Mouse (Mus musculus) heart, postnatal 14 days (tissue): ENCODE results near the gene Tmem17. TPM values are rescaled to one million over a fixed set of nuclear protein-coding genes. Genes with fewer than 3 reads are reported as not detected.

Experiments used
- DNase-seq, 2 experiments: peaks; one replicate each; pipeline ENCODE4 v3.0.0; 2021 to 2022
- intact Hi-C: fragments of 180-260 bp; cut with DNase I; formaldehyde crosslinking; loops from one replicate; pipeline ENCODE4 v1.15.1; 2025
- long read RNA-seq, 2 experiments: library from polyadenylated mRNA; stranded (forward); transcript quantifications; one replicate each; pipeline ENCODE4 v2.0.0; 2021
- total RNA-seq, 2 experiments: library from RNA; stranded (reverse); gene quantifications; 2 replicates each; pipeline ENCODE4 v1.2.3; 2021

Gene Tmem17
- 1 to 10 TPM; 1.5 to 1.9 TPM for total RNA-seq
- long read RNA-seq, experiment 1, partial matches to known transcripts: 0 of 3 reads
- long read RNA-seq, experiment 1, other reads (novel, unspliced or antisense): 0 of 3 reads
- long read RNA-seq, experiment 2, partial matches to known transcripts: 0 of 1 reads
- long read RNA-seq, experiment 2, other reads (novel, unspliced or antisense): 0 of 1 reads

DNA sequence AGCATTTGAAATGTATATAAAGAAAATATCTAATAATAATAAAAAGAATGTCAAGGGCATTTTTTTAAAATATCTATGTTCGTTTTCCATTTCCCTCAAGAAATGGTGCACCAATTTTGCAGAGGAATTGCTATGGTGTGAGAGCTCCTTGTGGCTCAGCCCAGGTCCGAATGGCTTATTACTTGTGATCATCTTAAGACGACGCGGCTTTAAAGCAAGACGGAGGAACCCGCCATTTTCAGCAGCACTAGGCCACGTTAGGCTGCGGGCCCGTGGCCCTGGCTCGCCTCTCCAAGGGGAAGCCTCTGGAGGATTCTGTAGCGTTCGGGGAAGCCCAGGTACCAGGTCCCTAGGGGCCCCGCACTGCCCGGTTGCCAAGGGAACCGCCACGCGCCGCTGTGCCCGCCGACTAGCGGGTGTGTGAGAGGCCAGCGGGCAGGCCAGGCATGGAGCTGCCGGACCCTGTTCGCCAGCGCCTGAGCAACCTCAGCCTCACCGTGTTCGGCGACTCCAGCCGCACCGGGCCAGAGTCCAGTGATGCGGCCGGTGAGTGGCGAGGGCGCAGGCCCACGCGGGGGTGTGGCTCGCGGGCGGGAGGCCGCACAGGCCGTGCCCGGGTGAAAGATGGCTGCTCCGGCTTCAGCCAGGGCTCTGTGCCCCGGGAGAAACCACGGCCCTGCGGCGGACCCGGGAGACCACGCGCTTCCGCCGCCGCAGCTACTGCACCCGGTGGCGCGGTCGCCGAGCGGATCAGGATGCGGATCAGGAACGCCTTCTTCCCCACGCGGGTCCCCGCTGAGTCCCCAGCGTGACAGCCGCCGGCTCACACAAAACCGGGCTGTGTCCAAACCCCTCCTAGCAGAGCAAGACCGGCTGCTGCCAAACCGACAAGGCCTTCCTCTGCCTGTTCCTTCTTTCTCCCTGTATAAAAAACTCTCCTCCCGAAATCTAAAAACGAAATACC is at the start of gene Tmem17:
TSS of gene Tmem17 (plus strand) at position 51 of the 964 bp plus-strand sequence.
- peak; percentile 95 for DNase-seq
- intact Hi-C loops: loop anchor here (5.0 to 10.0 kb wide), 4 partner anchors 105 to 472 kb away; partner anchors contain the start of genes Commd1 and Gm28048

DNA sequence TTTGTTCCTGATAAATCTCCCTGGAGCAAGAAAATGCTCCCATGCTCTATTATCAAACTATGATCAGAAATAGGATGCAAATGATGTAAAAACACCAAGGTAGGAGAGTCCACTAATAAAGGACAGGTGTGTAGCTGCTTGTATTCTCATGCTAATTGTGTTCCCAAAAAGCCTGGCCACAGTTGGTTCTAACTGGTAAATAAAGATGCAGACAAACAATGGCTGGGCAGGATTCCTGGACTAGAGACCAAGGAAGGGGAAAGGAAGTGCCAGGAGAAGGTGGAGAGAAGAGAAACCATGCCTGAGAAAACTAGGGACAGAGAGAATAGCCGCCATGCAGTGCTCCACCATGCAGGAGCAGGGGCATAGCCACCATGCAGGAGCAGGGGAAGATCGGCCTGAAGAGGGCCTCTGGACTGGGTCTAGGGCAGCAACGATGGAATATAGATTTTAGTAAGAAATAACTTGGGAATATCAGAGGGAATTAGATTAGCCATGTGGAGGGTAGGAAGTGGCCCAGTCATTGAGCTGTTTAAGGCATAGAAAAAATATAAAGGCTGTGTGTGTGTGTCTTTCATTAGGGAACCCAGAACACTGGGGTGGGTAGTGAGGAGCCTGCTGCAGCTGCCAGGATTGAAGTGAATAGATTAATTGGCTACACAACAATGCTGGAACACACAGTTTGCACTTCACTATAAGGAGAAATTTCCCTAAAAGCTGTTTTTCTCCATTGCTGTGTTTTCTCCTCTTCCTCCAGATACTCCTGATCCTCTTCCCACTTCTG is 31.9 kb upstream of the Tmem17 start:
- DNase-seq: no peak
- intact Hi-C loops: no loop called here

DNA sequence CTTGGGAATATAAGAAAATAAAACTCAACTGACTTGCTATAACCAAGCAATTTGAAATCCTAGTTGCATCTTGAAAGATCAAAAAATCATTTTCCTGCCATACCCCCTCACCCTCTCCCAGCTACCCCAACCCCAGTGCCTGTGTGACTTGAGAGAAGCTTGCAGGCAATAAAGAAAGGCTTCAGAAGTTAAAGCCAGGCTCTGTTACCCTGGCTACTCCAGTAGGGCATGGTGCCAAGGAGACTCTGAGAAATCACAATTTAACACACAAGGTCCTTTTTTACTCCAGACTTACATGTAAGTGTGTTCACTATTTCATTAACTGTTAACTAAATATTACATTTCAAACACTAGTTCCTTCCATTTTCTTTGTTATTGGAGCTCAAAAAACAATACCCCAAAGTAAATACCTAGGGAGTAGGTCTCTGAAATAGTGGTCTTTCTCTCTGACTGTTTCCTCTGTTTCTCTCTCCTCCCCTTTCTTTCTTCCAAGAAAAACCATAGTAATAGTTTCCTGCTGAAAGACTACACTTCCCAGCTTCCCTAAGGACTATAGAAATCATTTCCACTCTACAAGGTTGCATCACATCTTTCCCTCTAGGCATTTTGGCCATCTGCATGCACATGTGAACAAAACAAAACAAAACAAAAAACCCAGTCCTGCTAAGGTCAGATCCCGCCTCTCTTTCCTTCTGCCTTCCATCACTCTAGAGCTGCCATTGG is 30.1 kb upstream of the Tmem17 start:
- intact Hi-C loops: no loop called here
- DNase-seq: no peak

DNA sequence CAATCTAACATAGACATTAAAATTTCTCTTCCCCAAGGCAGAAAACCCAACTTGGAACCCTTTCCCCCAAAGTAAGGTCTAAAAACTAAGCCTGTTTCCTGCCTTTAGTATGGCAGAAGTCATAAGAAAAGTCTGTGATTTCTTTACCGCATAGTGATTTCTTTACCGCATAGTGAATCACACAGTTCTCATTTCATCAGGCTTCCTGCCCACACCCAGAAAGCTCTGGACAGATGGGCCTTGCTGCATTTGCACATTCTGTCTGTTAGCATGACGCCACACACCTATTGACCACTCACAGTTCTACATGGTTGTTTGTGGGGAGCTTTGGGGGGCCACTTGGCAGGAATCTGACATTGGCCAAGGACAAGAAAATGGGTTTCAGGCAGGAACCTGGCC is 29.5 kb upstream of the Tmem17 start:
- no peak for DNase-seq

DNA sequence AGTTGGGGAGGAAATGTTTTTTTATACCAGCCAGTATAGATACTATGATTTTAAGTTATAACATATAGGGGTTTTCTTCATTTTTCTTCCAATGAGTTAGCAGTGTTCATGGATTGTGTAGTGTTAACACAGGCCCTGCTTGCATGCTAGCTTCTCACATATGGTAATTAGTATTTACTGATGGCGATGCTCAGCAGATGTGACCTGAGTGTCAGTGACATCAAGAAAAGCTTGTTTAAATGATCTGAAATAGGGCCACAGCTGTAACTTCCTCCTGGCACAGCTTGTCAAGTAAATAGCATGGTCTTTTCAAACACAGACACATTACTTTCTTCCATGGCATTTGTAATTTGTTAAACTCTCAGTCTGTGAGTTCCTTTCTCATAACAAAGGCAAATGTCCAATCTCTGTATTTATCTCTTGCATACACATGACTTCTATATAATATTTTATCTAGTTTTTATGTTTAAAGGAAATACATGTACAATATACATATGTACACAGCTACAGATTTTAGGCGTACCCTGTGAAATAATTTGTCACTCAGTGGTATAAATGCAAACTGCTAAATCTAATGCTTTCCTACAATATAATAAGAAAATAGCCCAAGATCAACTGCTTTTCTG is 18.1 kb upstream of the Tmem17 start:
- intact Hi-C loops: no loop called here
- DNase-seq: no peak

More for the DNA sequence above, 29.5 kb upstream of the Tmem17 start:
- intact Hi-C loops: no loop called here

DNA sequence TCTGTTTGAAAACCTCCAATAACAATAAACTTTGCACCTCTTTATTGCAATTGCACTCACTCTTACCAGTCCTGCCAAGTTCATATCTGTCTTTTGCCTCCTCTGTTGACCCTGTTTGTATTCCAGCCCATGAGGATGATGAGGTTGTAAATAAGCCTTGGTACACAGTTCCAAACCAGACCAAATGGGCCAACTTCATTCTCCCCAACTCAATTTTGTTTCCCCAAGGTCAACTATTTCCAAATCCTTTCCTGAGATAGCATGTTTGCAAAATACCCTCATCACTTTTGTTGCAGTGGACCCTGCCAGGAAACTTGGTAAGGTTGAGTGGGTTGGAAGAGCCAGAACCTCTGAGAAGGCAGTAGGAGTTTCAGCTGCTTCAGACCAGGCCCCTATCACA is 16.9 kb upstream of the Tmem17 start:
- intact Hi-C loops: no loop called here
- no peak for DNase-seq

DNA sequence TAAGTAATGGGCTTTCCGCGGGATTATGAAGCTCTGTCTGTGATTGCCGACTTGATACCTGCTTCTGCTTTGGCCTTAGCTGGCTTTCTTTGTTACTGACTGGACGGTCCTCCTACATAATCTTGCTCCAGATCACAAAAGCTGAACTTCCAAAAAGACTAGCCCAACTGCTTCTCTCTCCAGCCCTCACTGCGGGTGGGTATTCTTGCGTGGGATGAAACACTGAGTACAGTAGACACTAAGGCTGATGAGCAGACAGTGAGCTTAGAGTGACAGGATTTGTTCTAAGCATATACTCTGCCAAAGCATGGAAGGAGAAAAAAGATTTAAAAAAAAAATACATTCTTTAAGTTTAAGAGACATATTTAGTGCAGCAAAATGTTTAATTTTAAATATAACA is 12.5 kb upstream of the Tmem17 start:
- intact Hi-C loops: no loop called here
- DNase-seq: no peak

DNA sequence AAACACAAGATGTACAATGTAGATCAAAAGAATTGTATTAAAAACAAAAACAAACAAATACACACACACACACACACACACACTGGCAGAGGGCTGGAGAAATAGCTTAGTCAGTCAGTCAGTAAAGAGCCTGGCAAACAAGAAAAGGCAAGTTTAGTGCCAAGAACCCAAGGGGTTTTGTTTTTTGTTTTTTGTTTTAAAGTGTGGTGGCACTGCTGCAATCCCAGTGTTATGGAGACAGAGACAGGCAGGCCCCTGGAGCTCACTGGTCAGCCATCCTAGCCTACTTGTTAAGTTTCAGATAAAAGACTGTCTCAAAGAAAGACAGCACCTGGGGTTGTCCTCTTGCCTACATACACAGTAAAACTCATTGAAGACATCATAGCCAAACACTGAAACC is 12.0 kb upstream of the Tmem17 start:
- no peak for DNase-seq
- intact Hi-C loops: no loop called here

DNA sequence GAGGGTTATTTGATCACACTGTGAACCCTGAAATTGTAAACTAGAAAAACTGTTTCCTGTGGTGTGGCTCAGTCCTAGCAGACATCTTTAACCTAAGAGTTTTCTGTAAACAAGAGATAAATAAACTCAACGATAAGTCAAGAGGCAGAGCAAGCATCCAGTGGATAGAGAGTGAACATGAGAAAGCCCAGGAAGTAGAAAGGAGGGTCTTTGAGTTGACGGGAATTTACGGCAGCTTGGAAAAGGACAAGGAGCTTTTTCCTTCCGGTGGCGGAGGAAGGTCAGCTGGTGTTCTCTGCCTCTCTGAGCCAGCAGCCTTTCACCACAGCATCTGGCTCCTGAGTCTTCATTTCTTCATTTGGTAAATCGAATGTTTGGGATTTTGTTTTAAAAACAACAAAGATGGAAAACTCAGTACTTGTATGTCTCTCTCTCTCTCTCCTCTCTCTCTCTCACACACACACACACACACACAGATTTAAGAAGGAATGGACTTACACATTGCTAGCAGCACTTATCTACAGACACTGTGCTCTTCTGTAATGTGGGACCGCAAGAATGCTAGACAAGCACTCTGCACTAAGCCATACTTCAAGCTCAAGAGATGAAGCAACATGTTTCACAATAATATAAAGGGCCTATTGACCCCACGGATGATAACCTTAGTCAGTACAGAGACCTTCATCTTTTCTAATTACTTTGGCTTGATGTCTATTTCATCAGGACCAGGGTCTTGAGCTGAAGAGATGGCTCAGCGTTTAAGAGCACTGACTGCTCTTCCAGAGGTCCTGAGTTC is 10.9 kb upstream of the Tmem17 start:
- no peak for DNase-seq

DNA sequence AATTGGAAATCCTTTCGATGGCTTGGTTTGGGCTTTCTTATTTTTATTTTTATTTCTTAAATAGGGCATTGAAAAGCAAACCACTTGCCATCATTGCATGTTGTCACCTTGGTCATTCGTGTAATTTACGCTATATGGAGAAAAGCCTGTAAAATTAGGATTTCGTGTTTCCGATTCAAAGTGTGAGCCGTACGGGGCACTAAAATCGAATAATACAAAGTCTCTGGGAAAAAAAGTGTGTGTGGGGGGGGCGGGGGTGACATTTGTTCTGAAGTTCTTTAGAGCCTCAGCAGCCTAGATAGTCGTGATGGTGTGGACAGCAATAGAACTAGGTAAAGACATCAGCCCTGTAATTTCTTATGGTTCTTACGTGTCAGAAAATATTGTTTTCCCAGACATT is 1.2 kb downstream of the Tmem17 start:
- DNase-seq: no peak
- intact Hi-C loops: loop anchor here (5.0 to 10.0 kb wide), 4 partner anchors 104 to 472 kb away; partner anchors contain the start of genes Commd1 and Gm28048

More for the DNA sequence above, 10.9 kb upstream of the Tmem17 start:
- intact Hi-C loops: no loop called here

DNA sequence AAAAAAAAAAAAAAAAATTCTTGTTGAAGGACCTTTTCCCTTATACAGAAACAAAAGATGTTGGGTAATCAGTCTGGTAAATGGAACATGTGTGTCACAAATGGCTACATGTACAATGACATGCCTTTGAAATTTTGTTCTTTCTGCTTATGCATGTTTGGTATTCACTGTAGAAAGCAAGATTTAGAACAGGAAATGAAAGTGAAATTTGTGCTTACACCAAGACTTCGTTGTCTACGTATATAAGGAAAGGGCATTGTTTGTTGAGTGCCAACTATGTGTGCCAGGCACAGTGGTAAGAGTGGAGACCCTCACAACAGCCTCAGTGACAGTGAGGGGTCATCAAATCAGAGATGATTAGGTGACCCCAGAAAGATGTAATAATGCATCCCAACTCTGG is 3.2 kb downstream of the Tmem17 start:
- intact Hi-C loops: loop anchor here (10.0 kb wide), 1 partner anchor 470 kb away; the partner anchor contains the start of genes Commd1 and Gm28048
- no peak for DNase-seq

DNA sequence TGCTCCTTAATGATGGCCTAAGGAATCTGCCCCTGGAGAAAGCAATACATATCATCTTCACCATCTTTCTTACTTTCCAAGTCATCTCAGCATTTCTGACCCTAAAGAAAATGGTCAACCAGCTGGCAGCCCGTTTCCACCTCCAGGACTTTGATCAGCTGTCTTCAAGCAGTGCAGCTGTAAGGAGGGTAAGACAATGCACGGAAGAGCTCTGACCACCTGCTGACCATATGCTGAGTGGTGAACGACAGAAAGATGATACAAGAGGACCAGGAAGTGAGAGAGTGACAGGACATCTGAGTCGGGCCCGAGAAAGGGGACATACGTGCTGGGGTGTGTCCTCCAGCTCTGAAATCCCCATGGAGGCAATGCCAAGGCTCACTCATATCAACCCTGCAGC is 6.6 kb downstream of the Tmem17 start:
- intact Hi-C loops: loop anchor here (10.0 kb wide), 1 partner anchor 466 kb away; the partner anchor contains the start of genes Commd1 and Gm28048
- no peak for DNase-seq

DNA sequence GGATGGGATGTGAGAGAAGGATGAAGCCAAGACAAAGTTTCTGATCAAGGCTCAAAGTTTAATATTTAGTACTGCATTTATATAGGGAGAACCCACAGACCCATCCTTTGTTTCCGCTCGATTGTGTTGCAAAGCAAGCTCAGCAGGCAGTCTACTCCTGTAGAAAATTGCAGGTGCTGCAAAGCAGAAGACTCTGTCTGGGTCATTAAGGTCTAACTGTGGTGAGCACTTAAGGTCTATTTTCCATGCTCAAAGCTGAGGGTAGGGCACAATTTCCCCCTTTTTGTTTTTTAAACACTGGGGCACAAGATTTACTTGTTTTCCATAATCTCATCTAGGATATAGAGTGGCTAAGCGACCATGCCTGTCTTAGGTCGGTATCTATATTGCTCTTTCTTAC is 8.4 kb downstream of the Tmem17 start:
- intact Hi-C loops: no loop called here
- DNase-seq: no peak

DNA sequence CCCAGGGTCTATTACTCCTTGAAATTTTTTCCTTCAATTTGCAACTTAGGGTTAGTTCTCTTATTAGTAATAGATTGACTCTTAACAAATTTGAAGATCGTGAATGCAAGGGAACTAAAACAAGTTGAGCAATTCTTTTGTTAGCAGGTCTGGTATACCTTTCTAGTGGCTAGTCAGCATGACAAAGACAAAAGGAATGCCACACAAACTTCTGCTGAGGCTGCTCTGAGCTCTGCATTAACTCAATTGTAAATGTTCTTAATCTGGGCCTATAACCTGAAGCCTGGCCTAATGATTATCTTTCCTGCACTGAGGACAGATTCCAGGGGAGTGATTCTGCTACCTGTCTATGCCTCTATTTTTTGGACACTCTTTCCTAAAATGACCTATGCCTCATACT is 12.7 kb downstream of the Tmem17 start:
- no peak for DNase-seq
- intact Hi-C loops: no loop called here

DNA sequence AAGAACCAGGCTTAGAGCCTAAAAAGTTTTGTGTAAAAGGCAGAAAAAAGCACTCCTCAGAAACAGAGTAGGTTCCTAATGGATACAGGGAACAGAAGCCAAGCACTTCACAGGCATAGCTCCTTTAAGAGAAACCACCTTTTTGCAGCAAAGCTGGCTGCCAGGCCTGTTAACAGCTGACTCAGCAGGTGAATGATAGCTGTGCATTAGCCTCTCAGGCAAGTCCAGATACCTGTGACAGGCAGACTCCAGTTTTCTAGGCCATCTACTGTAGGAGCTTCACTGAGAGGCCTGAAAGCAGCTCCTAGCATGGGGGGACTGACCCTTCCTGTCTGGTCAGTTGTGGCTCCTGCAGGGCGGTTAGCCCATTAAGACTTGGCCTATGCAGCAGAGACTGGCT is 28.7 kb downstream of the Tmem17 start:
- DNase-seq: no peak
- intact Hi-C loops: no loop called here

DNA sequence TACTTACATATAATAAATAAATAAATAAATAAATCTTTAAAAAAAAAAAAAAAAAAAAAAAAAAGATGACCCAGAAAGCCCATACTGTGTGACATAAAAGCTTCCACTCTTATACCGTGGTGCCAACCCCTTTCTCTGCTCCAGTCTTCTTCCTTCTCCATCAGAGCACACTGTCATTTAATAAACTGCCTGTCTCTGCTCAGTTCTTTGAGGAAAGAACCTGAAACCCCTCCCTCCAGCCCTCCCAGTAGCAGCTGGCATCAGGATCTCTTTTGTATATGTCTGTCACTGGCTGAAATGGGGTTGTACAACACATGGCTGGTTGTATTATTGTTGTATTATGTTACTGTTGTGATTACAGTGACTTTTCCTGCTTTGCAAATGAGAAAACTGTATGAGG is 48.2 kb downstream of the Tmem17 start:
- intact Hi-C loops: no loop called here
- no peak for DNase-seq

DNA sequence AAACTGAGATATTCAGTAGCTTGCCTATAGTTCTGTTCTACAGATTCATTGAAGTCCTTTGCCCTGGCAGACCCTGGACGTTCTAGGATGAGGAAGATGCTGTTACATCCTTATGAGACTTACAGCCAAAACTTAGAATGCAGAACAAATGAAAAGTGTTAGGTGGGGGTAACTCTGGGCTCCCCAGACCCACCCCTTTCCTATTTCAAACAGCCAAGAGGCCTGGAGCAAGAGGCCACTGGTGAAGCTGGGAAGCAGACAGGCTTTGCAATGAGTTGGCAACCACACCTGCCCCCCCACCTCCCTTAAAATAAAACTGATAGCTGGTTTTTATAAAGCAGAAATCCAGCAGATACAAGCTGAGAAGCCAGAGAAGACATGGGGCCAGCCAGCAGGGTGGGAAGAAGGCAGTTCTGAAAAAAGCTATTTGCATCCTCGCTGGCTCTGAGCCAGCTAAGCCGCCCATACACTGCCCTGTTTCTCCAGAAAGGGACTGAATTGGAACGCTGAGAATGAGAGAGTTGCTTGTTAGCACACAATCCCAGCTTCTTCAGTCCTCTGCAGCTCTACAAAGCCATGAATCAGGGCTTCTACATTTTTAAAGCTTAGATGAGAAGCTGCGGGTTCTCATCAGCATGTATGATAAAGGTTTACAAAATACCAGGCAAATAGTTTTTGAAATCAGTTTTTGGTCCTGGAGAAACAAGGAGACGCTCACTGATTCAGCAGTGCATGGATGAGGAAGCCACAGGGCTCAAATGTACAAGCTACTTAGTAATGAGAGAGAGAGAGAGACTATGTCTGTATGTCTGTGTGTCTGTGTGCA is 48.8 kb downstream of the Tmem17 start:
- intact Hi-C loops: no loop called here

DNA sequence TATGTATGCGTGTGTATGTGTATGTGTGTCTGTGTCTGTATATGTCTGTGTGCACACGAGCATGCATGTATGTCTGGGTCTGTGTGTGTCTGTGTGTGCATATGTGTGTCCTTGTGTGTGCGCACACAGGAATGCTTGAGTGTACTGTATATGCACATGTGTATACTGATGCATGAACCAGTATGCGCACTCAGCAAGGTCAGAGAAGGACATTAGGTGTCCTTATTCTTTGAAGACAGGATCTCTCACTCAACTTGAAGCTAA is 49.4 kb downstream of the Tmem17 start:
- intact Hi-C loops: no loop called here
- DNase-seq: no peak

More for the DNA sequence above, 48.8 kb downstream of the Tmem17 start:
- DNase-seq: peak; percentile 68 to 69
